Mouse (Mus musculus): ENCODE measurements around the gene Kctd21.

The Kctd21 gene

DNA sequence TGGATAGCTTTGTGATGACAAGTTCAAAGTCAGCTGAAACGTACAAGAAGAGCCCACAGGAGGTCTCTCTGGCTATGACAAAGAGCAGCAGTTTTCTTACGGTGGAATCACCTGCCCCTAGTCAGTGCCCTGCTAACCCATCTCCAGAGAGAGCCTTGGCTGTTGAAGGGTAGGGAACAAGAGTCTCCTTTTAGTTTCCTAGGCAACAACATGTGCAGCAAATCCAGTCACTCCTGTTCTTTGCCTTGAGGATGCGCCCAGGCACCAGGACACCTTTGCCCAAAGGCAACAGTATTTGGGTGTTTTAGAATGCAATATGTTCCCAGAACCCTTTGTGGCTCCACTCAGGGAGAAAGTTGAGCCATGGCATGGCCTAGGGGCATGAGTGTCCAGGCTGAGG is 16.2 kb downstream of the Kctd21 start:
- ATAC-seq (ENCODE audit: low TSS enrichment), result no peak

DNA sequence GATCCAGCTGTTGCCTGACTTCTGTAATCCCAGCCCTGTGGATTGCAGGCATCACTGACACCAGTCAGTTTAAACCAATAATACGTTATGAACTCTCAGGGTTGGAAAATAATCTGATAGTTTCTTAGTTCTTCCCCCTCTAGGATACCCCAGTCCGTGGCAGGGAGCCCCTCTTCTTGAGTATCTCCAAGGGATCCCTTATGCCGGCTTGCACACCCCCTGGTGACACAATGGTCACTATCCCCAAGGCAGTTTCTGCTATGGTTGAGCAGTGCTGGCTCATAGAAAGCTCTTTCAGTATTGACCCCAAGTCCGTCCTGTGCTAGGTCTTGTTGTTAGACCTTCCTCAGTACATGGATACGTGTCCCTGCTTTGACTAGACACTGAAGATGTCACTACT is 16.7 kb downstream of the Kctd21 start:
- ATAC-seq (ENCODE audit: low TSS enrichment), result no peak

DNA sequence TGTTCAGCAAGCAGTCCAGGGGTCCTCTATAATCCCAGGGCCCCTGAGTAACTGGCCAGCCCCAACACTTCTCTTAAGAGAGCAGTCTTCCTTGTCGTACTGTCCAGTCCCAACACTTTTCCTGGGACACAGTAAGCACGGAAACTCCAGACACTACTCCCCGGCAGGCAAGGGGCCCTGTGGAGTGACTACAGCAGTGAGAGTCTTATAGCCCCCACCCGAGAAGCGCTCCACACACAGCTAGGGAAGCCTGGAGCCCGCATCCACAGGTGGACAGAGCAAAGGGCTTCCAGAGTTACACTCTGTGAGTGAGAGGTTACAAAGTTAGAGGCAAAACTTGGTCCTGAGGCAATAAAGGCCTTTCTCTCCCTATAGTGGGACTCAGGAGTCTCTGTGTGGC is 17.3 kb downstream of the Kctd21 start:
- no peak for ATAC-seq (ENCODE audit: low TSS enrichment)

DNA sequence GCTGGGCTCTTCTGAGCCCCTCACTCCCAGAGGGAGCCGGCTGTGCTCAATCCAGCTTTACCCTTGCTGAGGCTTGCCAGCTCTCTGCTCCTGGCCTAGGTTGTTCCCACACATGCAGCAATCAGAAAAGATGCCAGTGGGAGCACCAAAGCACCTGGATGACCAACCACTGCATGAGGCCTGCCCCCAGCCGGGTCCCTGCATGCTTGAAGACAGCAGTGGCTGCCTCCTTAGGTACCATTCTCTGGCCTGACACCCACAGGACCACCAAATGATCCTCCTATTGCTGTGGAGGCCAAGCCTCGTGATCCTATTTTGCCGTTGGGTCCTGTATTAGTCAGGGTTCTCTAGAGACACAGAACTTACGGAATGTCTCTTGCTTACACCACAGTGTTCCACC is 18.8 kb downstream of the Kctd21 start:
- no peak for ATAC-seq (ENCODE audit: low TSS enrichment)

- ATAC-seq (ENCODE audit: low TSS enrichment), result peak; percentile 28; the same call in 1 of the 2 replicates
These were observed 19.8 kb downstream of the Kctd21 start for GRCm38 (mm10) chr7:97351792-97352513.

DNA sequence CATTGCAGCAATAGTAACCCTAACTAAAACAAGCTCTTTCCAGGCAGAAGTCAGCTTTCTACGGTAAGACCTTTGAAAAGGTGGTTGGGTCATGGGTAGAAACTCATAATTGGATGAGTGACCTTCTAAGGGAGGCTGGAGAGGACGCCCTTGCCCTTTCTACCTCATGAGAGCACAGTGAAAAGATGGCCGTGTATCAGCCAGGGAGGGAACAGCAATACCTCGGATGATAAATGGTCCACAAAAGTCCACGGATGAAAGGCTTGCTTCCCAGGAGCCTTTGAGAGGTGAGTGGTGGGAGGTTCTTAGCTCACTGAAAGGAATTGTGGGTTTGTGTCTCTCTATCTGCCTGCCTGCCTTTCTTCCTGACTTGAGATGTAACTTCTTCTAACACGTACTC is 21.2 kb downstream of the Kctd21 start:
- no peak for ATAC-seq (ENCODE audit: low TSS enrichment)

DNA sequence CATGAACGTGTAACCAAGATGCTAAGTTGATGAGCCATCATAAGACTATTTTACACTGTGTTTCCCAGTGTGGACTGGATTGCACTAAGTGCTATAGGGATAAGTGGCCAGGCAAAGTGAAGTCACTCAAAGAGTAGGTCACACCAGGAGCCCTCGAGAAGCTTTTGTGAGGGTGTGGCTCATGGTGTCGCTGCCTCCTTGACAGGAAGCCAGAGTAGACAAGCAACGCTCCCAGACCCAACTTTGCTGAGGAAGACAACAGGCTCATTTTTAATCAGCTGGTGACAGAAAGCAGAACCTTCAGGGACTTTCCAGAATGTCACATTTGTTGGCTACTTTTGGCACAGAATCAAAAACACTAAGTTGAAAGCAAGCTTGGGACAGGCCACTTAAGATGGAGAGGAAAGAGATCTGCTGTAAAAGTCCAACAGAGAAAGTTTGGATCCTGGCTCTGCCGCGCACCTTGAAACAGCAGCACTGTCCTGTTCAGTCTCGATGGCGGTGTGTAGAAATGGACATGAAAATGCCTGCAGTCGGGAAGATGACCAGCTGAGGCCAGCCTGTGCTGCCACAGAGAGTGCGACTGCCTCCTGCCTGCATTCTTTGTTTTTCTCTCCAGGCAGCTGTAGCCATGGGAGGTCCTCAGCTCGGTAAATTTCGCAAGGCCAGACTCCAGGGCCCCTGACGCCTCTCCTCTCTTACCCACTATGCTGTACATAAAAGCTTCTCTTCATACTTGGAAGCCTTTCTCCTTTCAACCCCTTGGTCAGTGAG is 23.1 kb downstream of the Kctd21 start:
- ATAC-seq (ENCODE audit: low TSS enrichment), result no peak

- ATAC-seq (ENCODE audit: low TSS enrichment), result no peak
These were observed 24.1 kb downstream of the Kctd21 start for GRCm38 (mm10) chr7:97356253-97356652.

DNA sequence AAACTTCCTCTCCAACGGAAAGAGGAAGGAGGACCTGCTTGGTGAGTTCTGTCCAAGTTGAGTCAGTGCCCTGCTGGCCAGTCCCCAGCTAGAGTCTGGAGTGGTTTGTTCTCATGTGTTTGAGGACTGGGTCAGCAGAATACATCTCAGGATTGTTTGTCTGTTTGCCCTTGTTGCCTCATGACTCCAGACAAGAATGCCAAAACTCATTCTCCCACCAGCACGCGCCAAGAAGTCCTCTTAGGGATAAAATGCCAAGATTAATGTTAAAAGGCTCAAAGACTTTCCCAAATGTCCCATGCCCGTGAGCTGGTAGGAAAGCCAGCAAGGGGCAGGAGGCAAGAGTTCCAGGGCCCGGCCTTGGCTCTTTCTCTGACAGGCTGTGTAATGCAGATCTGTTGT is 24.7 kb downstream of the Kctd21 start:
- peak; percentile 47; the same call in 1 of the 2 replicates for ATAC-seq (ENCODE audit: low TSS enrichment)

- no peak for ATAC-seq (ENCODE audit: low TSS enrichment)
These were observed 25.7 kb downstream of the Kctd21 start for GRCm38 (mm10) chr7:97357840-97358239.

- ATAC-seq (ENCODE audit: low TSS enrichment), result no peak
These were observed 26.2 kb downstream of the Kctd21 start for GRCm38 (mm10) chr7:97358347-97358746.

- no peak for ATAC-seq (ENCODE audit: low TSS enrichment)
These were observed 28.0 kb downstream of the Kctd21 start for GRCm38 (mm10) chr7:97360166-97360565.

GRCm38 (mm10) chr7:97360955-97361354 is 28.8 kb downstream of the Kctd21 start:
- ATAC-seq (ENCODE audit: low TSS enrichment), result no peak

DNA sequence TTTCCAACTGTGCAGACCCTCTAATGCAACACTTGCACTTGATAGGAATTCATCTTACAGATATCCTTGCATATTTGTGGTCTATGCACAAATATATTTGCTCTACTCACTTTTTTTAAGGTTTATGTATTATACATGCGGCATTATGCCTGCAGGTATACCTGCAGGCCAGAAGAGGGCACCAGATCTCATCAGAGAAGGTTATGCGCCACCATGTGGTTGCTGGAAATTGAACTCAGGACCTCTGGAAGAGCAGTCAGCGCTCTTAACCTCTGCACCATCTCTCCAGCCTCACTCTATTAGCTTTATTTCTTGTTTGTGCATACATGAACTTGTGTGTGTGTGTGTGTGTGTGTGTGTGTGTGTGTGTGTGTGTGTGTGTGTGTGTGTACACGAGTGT is 29.3 kb downstream of the Kctd21 start:
- ATAC-seq (ENCODE audit: low TSS enrichment), result no peak

GRCm38 (mm10) chr7:97365887-97366286 is 33.8 kb downstream of the Kctd21 start:
- no peak for ATAC-seq (ENCODE audit: low TSS enrichment)

DNA sequence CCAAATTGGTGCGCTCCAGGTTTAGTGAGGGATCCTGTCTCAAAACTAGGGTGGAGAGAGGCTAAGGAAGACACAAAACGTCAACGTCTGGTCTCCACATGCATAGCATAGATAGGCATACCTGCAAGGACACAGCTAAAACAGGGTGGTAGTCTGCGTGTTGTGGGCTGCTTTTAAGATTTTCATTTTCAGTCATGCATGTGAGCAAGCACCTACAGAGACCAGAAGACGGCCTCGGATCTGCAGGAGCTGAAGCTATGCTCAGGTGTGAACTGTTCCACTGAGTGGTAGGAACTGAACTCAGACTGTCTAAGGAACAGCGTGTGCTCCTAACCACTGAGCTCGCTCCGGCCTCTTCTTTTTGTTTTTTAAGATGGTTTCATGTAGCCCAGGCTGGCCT is 43.0 kb downstream of the Kctd21 start:
- ATAC-seq (ENCODE audit: low TSS enrichment), result no peak

DNA sequence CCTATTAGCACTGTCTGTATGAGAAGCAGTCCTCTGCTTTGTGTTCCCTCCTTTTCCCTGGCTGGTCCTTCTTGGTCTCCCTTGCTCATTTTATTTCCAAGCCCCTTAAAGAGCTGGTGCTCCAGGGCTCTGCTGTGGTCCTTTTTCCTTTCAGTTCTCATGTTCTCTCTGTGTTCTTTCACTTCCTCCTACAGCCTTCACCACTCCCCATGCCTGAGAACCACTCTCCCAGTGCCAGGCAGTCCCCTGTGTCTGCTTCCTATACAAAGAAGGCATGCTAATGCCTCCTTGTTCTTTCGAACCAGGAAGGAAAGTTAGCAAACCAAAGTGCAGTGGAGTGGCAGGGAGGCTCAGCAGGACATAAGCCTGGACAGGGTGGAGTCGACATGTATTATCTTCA is 43.8 kb downstream of the Kctd21 start:
- no peak for ATAC-seq (ENCODE audit: low TSS enrichment)

- ATAC-seq (ENCODE audit: low TSS enrichment), result no peak
These were observed 47.2 kb downstream of the Kctd21 start for GRCm38 (mm10) chr7:97379304-97379703.

DNA sequence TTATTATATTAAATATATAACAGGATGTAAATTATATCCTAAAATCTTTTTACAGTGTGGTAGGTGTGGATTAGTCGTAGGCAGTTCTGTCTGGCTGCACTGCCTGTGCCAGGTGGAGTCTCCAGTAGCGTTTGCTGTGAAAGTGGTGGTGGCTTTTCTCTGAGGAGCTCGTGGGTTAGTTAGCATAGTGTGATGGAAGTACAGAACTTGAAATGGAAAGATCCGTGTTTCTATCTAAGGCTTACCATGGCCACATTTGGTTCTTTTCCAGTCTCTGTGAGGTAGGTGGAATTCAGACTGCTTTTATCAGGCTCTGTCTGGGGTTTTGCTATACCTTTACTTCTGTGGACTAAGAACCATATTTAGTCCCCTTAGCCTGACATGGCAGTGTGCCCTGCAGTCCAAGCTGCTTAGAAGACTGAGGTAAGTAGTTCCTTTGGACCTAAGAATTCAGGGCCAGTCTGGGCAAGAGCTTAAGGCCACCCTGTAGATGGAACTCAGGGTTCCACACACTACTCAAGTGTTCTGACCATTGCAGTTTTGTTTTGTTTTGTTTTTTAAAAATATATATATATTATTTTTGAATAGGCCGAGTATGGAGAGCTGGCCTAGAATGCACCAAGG is 48.5 kb downstream of the Kctd21 start:
- peak; percentile 87; the same call in 1 of the 2 replicates for ATAC-seq (ENCODE audit: low TSS enrichment)

- no peak for ATAC-seq (ENCODE audit: low TSS enrichment)
These were observed 50.5 kb downstream of the Kctd21 start for GRCm38 (mm10) chr7:97382661-97383060.

DNA sequence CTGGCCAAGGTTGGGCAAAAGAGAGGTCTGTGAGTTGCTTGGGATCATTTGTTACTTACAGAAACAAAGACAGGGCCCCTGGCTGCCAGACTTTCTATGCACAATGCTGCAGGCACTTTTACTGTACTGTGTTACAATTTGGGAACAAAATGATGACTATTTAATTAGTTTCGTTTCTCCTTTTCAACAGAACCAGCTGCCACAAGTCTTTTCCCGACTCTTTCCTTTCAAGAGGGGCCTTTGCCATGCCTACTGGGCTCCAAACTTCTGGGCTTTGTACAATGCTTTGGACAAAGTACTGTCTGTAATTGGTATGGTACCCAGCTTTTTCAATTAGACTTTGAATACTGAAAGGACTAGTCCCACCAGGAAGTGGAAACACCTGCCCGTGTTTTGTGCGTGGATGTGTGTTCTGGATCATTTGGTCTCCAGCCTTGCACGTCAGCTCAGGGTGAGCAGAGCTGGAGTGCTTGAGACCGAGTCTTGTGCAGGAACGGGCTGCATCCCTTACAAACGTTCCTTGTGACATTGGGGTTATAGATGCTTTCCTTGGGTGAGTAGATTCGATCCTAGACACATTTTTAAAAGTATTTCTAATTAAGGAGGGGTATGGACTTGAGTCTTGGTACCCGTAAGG is 51.5 kb downstream of the Kctd21 start:
- no peak for ATAC-seq (ENCODE audit: low TSS enrichment)

- peak; percentile 78 for ATAC-seq (ENCODE audit: low TSS enrichment)
These were observed 54.1 kb downstream of the Kctd21 start for GRCm38 (mm10) chr7:97386106-97386805.

All from frontal cortex, adult (tissue).